Mouse (Mus musculus) kidney, postnatal 14 days (tissue): ENCODE data around the gene Ccnt1.
"Not testable (repeated sequence)": the region's sequence is repeated elsewhere in the genome, so short reads cannot be mapped to it uniquely, and the experiment has no call there.

Source experiments
- DNase-seq: peaks from one replicate; pipeline ENCODE4 v3.0.0; 2022; ENCODE audit warnings: mixed read lengths

The Ccnt1 gene

GRCm38 (mm10) chr15:98537923-98538322 lies 32.8 kb downstream of the Ccnt1 start:
- DNase-seq: no peak

GRCm38 (mm10) chr15:98536828-98537510 lies 33.8 kb downstream of the Ccnt1 start:
- no peak for DNase-seq

GRCm38 (mm10) chr15:98535921-98536320 lies 34.8 kb downstream of the Ccnt1 start:
- no peak for DNase-seq

- peak; percentile 98 for DNase-seq
Observed at GRCm38 (mm10) chr15:98533881-98534627, 36.7 kb downstream of the Ccnt1 start, which contains the start of gene Kansl2. Gene Kansl2 (minus strand): TSS chr15:98534264.

DNA sequence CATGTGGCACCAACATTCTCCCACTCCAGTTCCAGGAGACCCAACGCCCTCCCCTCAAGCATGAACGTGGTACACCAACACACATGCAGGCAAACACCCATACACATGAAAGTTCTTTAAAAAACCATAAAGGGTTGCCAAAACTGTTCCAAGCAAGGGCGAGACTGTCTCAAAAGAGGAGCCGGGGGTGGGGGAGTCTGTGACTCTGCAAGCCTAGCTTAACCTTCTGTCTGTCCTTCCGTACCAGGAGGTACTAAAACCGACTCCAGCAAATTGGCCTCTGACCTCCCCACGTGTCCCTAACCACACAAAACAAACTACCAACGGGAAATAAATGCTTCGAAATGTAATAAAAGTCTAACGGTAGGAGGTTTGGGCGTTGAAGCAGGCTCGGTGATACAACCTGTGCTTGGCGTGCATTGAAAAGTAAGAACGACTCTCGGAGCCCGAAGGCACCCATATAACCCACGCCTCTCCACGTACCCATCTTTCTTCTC lies 37.6 kb downstream of the Ccnt1 start:
- DNase-seq: no peak

DNA sequence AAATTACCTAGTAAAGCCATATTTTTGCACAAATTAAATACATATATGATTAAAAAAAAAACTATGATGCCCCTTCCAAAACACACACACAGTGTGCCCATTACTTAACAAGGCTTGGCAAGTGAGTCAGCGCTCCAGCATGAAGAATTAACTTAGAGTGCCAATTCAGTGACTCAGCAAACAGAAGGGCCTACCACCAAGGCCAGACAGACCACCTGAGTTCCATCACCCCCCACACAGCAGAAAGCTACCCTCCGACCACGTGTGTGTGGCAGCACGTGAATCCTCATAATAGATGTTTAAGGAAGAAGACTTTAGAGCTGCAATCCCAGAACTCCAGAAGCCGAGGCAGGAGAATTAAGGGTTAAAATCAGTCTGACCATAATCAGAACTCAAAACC lies 38.4 kb downstream of the Ccnt1 start:
- no peak for DNase-seq

- no peak for DNase-seq
Observed at GRCm38 (mm10) chr15:98528066-98528563, 42.6 kb downstream of the Ccnt1 start.

- DNase-seq: no peak
Observed at GRCm38 (mm10) chr15:98527056-98527771, 43.5 kb downstream of the Ccnt1 start.

- no peak for DNase-seq
Observed at GRCm38 (mm10) chr15:98526057-98526456, 44.7 kb downstream of the Ccnt1 start.

DNA sequence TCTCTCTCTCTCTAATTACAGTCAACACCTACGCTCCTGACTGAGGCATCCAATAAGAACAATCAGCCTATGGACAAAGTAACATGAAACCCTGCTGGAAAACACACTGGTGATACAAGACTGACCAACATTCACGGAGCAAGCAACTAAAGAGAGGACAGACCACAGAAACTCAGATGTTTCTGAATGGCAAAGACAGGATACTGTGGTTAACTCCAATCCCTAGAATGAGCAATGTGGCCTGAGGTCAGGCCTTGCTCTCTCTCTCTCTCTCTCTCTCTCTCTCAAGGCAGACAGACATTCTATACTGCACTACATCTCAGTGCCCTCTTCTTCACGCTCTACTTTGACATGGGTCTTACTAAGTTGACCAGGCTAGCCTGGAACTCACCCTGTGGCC lies 49.5 kb downstream of the Ccnt1 start:
- DNase-seq: no peak

DNA sequence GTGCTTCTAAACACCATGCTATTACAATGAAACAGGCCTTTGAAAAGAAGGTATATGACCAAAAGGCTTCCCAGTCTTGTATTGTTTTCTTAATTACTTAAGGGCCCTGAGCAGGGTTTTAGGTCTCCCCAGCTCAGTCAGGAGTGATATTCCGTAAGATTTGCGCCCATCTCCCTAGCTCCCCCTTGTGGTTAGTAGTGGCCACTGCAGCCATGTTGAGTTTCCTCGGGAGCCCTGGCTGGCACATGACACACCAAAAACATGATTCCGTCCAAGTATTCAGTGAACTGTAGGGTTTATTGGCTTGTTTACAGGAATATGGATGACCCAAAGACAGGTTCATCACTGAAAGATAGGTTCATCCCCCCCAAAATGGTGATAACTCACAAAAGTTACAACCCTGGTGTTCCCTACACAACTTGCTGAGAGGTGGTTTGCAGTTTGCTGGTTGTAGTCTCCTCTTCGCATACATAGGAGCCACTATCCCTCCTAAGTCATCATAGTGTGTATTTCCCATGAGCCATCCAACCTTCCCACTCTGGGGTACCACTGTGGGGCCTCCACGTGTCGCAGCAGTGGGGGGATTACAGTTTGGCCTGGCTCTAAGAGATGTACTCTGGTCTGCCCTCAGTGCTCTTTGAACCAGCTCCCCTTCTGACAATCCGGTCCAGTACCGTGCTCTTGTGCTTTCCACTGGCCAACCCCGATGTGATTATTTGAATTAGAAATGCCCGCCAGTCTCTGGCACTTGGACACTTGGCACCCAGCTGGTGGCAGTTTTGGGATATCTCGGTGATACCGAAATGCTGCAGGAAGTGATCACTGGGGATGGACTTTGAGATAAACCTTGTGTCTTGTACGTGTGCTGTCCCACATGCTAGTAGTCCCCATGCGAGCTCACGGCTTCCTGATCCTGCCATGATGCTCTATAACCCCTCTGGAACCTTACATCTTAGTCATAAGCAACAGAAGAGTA lies 53.1 kb downstream of the Ccnt1 start:
- DNase-seq: peak; percentile 57

GRCm38 (mm10) chr15:98514845-98515244 lies 55.9 kb downstream of the Ccnt1 start:
- not testable (repeated sequence) for DNase-seq

DNA sequence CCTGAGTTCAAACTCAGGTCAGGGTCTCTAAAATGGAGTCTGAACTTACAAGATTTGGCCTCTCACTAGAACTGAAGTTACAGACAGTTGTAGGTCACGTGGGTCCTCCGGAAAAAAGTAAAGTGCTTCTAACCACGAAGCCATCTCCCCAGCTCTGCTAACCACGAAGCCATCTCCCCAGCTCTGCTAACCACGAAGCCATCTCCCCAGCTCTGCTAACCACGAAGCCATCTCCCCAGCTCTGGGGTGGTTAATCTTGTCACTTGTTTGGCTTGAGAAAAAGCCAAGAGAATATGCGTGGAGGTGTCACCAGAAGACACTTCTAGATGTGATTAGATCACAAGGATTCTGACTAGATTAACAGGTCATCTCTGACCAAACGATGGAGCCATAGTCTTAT lies 56.6 kb downstream of the Ccnt1 start:
- no peak for DNase-seq

DNA sequence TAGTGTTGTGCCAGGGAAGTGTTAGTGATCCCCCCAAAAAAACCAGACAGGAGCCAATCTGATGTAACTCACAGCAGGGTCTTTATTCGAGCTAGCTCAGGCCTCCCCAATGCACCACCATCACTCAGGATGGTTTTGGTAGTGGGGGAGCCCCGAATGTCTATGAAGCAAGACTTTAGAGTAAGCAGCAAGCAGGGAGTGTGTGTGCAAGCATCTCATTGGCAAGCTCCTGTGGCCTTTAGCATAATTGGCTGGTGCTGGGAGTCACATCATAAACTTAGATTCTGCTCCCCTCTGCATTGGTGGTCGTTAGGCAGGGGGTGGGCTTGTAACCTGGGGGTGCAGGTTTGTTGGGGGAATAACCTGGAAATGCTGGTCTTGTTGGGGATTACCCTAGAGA lies 57.0 kb downstream of the Ccnt1 start:
- DNase-seq: not testable (repeated sequence)

DNA sequence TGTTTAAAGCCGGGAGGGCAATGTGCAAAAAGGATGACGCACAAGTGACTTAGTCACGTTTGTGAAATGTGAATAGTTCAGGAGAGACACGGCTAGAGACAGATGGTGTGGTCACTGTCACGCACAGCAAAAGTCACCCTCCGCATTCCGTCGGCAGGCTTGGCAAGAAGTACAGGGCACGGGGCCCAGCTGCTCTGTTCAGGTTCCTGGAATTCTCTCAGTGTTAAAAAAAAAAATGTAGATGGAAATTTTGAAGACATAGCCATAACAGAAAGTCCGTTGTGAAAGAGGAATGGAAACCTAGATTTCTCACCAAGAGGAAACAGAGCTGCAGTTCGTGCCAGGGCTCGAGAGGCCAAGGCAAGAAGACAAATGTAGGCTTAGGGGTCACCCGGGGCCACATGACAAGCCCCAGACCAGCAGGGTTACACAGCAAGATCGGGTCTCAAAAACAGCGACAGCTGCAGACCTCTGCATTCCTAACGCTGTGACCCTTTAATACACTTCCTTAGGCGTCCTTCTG lies 57.9 kb downstream of the Ccnt1 start:
- peak; percentile 78 for DNase-seq

GRCm38 (mm10) chr15:98512232-98512631 lies 58.5 kb downstream of the Ccnt1 start:
- DNase-seq: no peak

DNA sequence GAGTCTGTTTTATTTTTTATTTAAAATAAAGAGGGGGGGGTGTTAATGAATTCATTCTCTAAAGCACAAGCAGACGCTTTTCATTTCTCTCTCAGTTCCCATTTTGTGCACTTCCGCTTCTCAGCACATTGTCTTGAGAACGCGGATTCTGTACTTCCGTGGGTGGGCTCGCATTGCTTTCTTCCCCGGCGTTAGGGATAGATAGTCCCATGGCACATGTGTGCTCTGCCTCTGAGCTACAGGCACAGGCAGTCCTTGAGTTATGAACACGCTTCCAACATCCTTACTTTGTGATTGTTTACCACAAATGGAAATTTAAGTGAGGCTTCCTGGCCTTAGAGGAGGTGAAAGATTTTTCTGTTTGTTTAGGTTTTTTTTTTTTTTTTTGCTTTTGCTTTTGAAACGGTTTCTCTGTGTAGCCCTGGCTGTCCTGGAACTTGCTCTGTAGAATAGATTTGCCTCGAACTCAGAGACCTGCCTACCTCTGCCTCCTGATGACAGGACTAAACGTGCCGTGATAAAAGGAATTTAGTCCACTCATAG lies 59.3 kb downstream of the Ccnt1 start:
- DNase-seq: peak; percentile 32

DNA sequence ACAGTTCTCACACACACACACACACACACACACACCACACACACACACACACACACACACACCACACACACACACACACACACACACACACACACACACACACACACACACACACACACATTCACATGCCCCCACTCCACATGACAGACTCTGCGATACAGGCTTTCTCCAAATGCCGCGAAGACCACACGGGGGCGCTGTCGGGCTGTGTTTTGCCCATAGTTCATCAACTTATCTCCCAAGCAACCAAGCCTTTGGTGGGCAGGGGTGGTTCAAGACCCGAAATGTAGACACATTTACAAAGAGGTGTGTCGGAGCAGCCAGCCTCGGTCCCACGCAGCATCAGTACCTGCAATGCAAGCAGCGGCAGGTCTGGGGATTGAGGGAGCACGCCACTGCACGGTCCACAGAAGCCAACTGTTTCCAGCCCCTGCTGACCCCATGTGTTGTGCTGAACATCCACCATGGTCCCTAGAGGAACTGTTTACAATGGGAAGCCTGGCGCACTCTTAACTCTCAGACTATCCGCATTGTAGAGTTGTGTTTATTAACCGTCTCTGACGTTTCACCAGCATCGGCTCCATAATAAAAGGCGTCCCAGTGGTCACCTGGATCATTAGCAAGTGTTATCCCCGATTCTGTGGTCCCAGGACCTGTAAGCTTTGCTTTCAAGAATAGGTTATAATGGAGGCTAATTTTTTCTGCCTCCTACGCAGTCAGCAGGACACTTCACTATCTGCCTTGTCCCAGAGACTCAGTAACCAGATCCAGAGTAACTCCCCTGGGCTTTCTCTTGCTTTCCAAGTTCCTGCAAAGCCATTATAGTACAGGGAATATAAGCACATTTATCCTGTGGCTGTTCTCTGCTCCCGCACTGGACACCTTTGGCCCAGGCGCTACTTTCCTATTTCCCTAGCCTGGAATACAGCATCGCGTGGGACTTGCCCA lies 60.0 kb downstream of the Ccnt1 start:
- DNase-seq: peak; percentile 77

DNA sequence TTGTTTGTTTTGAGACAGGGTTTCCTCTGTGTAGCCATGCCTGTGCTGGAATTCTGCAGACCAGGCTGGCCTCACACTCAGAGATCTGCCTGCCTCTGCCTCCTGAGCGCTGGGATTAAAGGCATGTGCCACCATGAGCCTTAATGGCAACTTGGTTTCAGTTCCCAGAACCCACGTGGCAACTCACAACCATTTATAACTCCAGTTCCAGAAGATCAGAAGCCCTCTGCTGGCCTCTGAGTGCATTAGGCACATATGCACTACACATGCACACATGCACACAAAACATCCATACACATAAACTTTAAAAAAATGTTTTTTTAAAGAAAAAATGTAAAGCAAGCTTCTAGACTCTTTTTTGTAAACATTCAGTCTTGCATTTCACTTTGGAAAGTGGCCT lies 61.3 kb downstream of the Ccnt1 start:
- DNase-seq: no peak

DNA sequence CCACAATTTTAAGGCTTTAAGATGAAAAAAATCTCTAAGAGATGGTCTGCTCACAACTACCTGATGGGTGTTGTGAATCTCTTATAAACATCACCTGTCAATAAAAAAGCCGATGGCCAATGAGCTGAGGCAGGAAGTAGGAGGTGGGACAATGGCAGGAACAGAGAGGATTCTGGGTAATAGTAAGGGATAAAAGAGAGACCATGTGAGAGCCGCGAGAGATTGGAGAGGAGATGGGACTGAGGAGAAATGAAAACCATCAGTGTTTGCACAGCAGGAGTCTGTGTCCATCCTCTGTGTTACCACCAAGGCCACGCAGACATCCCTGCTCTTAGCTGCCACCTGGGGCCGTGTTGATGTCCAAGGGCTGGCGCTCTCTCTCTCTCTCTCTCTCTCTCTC lies 63.4 kb downstream of the Ccnt1 start:
- DNase-seq: no peak
